Mouse (Mus musculus) ZHBTc4 (cell line): ENCODE measurements at regions not wholly inside any gene's neighbourhood (a gene's known extent, or its start where the extent isn't known, plus 50 kb on each side); places are given as distances from the start of the nearest gene placed in this dataset.

Experiments used
- DNase-seq: peaks from one replicate; pipeline ENCODE4 v3.0.0-alpha.2; 2011; ENCODE audit warnings: low read depth, low spot score

DNA sequence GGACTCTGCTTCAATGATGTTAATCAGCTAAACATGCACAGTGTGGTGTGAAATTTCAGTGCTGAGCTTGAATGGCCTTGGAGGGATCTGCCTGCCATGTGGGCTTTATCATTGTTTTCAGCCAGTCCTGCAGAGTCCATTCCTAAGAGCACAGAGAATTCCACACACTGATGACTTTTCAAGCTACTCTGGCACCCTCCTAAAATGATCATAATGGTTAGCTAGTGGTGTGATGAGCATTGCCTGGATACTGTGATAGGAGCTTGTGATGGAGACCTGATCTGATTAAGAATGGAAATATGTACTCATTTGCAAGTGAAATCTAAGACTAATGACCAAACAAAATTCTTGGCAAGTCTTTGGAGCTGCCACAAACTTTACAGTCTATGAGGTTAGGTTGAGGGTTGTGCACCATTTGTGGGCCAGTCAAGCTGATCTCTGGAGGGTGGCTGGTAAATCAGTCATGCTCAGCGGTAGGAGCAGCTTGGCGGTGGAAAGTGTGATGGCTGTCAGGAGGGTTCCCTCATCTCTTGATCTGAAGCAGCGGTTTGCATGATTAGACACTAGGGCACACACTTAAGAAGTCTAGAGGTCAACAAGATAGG lies 91.0 kb upstream of the Cep162 start:
- no peak for DNase-seq

DNA sequence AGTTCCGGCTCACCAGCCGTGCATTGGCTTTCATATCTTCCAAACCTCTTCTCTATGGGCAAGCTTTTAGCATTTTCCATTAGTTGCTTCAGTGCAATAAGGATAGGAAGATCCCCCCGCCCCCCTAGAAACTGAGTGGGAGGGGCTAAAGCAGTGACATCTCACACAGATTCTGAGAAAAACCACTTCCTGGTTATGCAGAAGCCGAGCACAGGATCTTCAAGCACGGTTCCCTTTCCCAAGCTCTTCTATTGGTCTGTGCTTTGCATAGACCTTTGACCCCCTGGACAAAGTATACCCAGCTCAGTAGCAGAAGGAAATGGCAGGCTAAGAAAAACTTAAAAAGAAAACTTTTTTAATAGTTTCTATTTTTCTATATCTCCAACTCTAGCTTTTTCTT lies 86.1 kb upstream of the Cep162 start:
- no peak for DNase-seq

DNA sequence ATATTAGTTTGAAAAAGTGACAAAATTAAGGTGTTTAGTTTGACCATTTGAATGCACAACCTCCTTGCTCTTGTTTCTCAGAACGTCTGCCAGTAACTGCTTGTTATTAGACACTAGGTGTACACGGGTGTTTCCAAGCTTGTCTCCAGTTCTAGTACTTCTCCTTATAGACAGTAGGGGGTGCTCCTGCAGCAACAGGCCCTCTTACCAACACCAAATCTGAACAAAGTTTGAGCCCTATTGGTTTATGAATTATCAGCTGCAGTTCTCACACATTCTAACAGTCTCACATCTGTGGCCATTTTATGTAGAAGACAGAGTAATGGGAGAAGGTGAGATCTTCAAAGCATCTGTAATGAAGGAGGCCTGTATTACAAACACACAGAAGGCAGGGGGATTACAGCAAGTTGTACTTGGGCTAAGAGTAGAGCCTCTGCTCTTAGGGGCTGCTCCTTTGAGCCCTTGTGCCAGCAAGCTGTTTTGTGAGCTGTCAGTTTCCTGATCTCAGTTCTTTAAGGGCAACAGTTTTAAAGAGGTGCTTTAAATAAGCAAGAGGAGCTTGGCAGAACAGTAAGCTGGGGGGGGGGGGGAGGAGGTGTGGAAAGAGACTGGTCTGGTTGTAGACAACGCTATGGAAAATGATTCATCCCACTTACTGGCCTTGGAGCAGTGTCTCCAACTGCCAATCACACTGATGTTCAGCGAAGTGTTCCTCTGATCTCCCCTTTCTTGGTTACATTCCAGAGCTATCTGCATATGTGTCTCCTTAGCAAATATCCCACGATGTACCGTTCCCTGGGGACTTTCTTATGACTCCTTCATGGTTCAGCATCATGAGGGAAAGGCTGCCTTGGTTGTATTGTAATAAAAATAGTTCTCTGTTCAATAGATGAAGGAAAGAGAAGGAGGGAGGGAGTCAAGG lies 71.3 kb upstream of the Cep162 start:
- peak; percentile 34 for DNase-seq

DNA sequence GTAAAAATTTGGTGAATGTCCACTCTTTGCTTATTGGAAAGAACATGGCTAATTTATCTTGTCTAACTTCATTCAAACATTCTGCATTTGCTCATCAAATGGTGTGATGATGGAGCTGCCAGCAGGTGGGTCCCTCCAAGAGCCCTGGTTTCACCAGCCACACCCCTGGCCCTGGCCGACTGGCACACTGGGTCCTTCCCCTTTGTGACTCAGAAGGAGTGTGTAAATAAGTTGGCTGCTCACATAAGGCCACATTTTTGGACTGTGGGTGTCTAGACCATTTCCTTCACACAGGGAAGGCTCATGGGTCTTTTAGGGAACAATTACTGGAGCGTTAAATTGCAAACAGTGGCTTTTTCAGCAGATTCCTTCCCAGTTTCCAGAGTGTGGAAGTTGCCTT lies 68.4 kb upstream of the Cep162 start:
- no peak for DNase-seq

DNA sequence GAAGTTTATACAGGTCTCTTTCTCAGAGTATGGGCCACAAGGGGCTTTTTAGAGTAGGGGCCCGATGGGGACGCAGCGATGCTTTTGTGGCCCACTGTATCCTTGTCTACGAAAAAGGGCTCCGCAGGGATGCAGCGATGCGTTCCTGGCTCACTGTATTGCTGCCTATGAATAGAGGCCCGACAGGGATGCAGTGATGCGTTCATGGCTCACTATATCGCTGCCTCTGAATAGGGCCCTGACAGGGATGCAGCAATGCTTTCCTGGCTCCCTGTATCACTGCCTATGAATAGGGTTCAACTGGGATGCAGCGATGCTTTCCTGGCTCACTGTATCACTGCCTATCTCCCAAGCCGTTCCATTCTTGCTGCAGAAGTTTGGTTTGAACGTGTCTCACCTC lies 65.4 kb upstream of the Cep162 start:
- no peak for DNase-seq

DNA sequence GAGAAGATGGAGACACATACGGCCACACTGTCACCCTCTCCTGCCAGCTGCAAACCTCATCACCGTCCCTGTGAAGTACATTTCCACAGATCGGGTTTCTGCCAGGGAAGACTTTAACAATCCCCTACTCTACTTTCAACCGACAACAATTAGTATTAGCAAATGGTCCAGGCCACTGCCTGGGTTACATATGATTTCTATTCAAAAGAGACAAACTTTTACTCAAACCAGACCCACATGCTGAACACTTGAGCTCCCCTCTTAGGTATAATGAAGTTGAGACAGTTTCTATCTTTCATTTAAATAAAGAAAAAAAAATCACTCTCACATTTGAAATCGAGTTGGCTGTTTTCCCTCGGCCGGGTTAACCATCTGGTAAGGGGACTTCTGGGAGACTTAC lies 63.4 kb upstream of the Cep162 start:
- DNase-seq, result no peak

DNA sequence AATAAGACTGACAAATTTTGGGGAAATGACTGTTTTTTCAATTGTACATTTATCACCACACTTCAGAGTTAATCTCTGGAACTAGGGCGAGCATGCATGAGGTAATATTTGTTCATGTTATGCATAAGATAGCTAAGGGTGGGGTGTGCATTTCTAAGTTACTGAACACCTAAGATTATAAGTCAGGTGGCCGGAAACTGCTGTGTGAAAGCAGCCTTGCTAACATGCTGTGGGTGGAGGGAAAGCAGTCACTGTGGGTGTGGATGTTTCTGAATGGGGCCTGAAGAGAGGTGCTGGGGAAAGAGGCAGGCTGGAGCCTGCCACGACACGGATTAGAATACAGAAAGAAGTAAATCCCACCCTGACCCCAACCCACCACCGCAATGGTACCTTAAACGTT lies 54.8 kb upstream of the Cep162 start:
- no peak for DNase-seq
